Mouse (Mus musculus): ENCODE measurements around the gene Cep128.

GRCm38 (mm10) chr12:91421272-91421671, 37.1 kb upstream of the Cep128 start:
- TF ChIP-seq CTCF (conservative IDR thresholded peaks at IDR 0.05; ENCODE audit: low read length) (no peak), NANOG (IDR thresholded peaks at IDR 0.05; ENCODE audit: borderline replicate concordance, low read length) (no peak)

Measured in E14TG2a.4 (cell line).